Mouse (Mus musculus) liver, postnatal 0 days (tissue): ENCODE data around the gene Cand1.

Source experiments
- CTCF ChIP-seq: sonication (generic); IDR thresholded peaks from 2 replicates; pipeline ENCODE4 v1.5.1; 2016; ENCODE audit warnings: antibody characterized with exemption, low read depth
- EP300 ChIP-seq: IDR thresholded peaks from 2 replicates; pipeline ENCODE4 v1.6.1; 2016; ENCODE audit warnings: antibody characterized with exemption, low read depth, mild to moderate bottlenecking

GRCm38 (mm10) chr10:119274333-119274732 is 34.5 kb upstream of the Cand1 start:
- TF ChIP-seq CTCF (no peak), EP300 (no peak)
